Mouse (Mus musculus): ENCODE measurements around the gene B9d2. TPM values are rescaled to one million over a fixed set of nuclear protein-coding genes. Genes with fewer than 3 reads are reported as not detected.
A peak's percentile ranks its signal among the peaks of the same experiment; 100 is the strongest.

B9d2 gene
- polyA plus RNA-seq (2015; fragmentation: Nextera tagmentation; extraction: Ambion mirVana), result 24.5 and 30.9 TPM in 2 replicates

DNA sequence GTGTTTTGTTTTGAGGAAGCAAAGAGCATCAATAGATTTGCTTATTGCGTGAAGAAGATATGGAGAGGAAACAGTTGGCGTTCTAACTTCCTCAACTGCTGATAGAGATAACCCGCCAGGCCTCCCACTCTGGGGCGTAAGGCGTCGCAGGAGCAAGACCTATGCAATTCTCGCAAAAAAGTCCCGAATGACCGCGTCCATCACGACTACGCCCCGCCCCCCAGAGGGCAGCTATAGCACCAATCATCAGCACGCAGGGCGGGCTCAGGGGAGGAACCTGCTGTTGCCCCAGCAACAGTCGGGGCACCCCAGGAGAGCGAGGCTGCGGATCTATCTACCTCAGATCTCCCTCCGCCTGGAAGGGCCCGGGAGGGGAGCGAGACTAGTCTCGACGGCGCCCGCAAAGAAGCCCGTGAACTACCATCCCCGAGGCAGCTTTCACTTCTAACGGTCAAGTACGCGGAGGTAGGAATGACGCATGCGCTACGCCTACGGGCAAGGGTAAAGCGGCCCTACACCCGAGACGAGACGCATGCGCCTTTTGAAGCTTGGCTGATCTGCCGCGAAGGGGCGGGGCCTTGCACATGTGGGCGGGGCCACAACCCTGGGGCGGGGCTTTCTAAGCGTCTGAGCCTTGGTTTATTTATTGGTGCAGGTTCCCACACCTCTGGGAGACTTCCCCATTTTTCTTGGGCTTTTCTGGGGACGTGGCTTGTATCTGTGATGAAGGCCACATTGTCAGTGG lies at the start of gene B9d2:
Gene B9d2, plus strand, starts transcription at position 267 of the 745 bp plus-strand sequence.
- no peaks in the 10 kb centered on the region for H3K36me3 ChIP-seq
- peak within 1 kb of the TSS; percentile 66 for H3K4me2 ChIP-seq
- peak within 1 kb of the TSS; percentile 74 for H3K9ac ChIP-seq
- under 1% methylated on average over 46 of the region's 46 CpGs for WGBS
- peak within 1 kb of the TSS; percentile 90 for H3K4me3 ChIP-seq
- ATAC-seq (replicated peaks; ENCODE audit: insufficient number of reproducible peaks, insufficient read depth, low FRiP score, low read depth), result peak; percentile 96
- peak within 1 kb of the TSS; percentile 96 for H3K27ac ChIP-seq
- no peaks in the 10 kb centered on the region for H3K9me3 ChIP-seq (replicated peaks)
- peaks cover 31% of the 10 kb centered on the region for H3K4me1 ChIP-seq (replicated peaks)
- H3K27me3 ChIP-seq, result peaks cover under 1% of the 10 kb centered on the region

DNA sequence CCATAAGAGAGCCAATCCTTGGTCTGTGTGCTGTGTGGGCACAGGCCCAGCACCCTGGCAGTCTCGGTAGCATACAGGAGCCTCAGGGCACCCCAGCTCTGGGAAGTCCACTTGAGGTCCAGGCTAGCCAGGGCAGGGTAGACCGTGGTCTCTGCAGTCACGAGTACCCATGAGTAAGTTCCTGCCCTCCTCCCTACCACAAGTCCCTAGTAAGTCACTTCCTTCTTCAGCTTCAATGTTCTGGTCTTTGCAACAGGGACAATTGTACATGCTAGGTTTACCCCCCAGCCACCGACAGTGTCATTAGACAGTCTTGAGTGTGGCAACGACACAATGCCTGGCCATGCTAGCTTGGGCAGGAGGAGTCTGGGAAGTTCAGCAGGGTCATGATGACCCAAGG lies 47.9 kb upstream of the B9d2 start:
- Histone ChIP-seq H3K4me3 (no peak overlapping the region), H3K4me1 (replicated peaks) (peaks cover 21% of the 10 kb centered on the region), H3K4me2 (no peak overlapping the region), H3K9me3 (replicated peaks) (no peaks in the 10 kb centered on the region), H3K9ac (no peak overlapping the region), H3K27ac (no peak overlapping the region), H3K27me3 (no peaks in the 10 kb centered on the region), H3K36me3 (peaks cover 7% of the 10 kb centered on the region; the same call in 1 of the 2 replicates)
- 82% methylated on average over 5 of the region's 5 CpGs for WGBS
- ATAC-seq (replicated peaks; ENCODE audit: insufficient number of reproducible peaks, insufficient read depth, low FRiP score, low read depth), result no peak

DNA sequence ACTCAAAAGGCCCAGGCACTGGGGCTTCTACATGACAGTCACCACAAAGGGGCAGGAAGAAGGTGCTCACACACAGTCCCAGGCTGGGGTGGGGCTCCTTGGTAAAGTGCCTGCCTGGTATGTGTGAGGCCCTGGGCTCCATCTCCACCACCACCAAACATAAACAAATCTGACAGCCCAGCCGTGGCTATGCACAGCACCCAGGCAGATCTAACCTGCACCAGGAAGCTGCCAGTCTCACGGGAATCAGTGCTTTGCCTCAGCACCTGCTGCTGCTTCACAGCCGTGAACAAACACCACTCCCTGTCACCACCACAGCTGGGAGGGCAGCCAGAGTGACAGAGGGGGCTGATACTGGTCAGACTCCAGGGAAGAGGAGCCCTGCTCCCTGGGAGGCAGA lies 44.2 kb upstream of the B9d2 start:
- H3K4me1 ChIP-seq (replicated peaks), result peaks cover 12% of the 10 kb centered on the region
- H3K4me3 ChIP-seq, result no peak overlapping the region
- no peaks in the 10 kb centered on the region for H3K27me3 ChIP-seq
- no peak for ATAC-seq (replicated peaks; ENCODE audit: insufficient number of reproducible peaks, insufficient read depth, low FRiP score, low read depth)
- 23% methylated on average over 3 of the region's 3 CpGs for WGBS
- no peak overlapping the region for H3K9ac ChIP-seq
- H3K36me3 ChIP-seq, result peaks cover 3% of the 10 kb centered on the region; the same call in 1 of the 2 replicates
- no peaks in the 10 kb centered on the region for H3K9me3 ChIP-seq (replicated peaks)
- H3K27ac ChIP-seq, result no peak overlapping the region
- H3K4me2 ChIP-seq, result no peak overlapping the region

DNA sequence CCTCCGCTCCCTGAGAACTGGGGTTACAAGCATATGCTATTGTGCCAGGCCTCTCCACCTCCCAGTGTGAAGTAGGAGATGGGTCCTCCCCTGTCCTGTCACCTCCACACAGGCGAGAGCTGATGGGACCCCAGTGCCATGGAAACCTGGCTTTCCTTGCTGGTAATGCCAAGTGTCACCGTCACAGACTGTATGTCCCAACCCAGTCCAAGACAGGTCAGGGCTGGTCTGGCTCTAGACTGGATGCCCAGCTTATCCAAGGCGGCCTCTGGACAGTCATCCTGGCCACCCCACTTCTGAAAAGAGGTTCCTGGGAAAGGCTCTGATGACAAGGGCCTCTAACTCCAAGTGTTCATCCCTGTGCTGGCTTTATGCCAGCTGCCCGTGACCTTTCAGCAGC lies 43.5 kb upstream of the B9d2 start:
- Histone ChIP-seq H3K4me3 (no peak overlapping the region), H3K4me1 (replicated peaks) (peaks cover 12% of the 10 kb centered on the region), H3K9me3 (replicated peaks) (no peaks in the 10 kb centered on the region), H3K4me2 (no peak overlapping the region), H3K9ac (no peak overlapping the region), H3K27ac (no peak overlapping the region), H3K36me3 (peaks cover 3% of the 10 kb centered on the region; the same call in 1 of the 2 replicates), H3K27me3 (no peaks in the 10 kb centered on the region)
- no peak for ATAC-seq (replicated peaks; ENCODE audit: insufficient number of reproducible peaks, insufficient read depth, low FRiP score, low read depth)
- WGBS, result 78% methylated on average over 5 of the region's 5 CpGs

DNA sequence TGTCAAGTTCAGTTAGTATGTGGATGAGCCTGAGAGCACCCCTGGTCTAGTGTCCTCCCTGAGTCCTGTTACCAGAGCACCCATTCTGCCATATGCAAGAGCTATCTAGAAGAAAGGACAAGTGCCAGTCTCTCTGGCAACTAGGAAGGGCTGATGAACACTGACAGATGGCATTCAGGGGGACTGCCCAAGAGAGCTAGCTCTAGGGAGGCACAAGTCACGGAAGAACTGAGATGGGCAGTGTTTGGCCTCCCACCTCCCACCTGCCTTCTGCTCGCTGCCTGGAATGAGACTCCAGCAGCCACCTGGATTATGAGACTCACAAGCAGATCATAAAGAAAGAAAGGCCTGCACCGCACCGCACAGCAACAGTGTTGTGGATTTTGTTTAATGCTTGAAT lies 40.8 kb upstream of the B9d2 start:
- H3K27me3 ChIP-seq, result no peaks in the 10 kb centered on the region
- no peak overlapping the region for H3K4me3 ChIP-seq
- 0 out of 2 replicates have a peak, but pooled peaks cover 3% of the 10 kb centered on the region for H3K36me3 ChIP-seq
- no peak for ATAC-seq (replicated peaks; ENCODE audit: insufficient number of reproducible peaks, insufficient read depth, low FRiP score, low read depth)
- no peaks in the 10 kb centered on the region for H3K9me3 ChIP-seq (replicated peaks)
- H3K9ac ChIP-seq, result no peak overlapping the region
- no peak overlapping the region for H3K27ac ChIP-seq
- H3K4me1 ChIP-seq (replicated peaks), result peaks cover 16% of the 10 kb centered on the region
- whole genome bisulfite sequencing, result 90% methylated on average over 4 of the region's 4 CpGs
- H3K4me2 ChIP-seq, result no peak overlapping the region

DNA sequence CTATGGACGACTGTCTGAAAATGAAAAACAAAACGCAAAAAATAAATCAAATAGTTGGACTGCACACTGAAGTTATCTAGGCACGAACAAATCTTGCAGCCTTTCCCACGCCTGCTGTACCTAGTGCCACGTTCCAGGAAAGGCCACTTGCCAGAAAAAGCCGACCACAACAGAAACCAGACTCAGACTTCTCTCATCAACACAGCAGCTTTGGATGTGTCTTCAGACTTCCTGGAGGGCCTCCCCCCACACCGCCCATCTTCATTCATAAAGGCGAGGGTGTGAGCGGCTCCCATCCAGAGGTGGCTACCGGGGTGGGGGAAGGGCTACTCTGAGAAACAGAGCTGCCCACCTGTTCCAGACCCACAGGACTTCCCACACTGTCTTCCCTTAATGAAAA lies 36.4 kb upstream of the B9d2 start:
- H3K27me3 ChIP-seq, result no peaks in the 10 kb centered on the region
- no peak overlapping the region for H3K27ac ChIP-seq
- no peak overlapping the region for H3K9ac ChIP-seq
- H3K9me3 ChIP-seq (replicated peaks), result no peaks in the 10 kb centered on the region
- H3K36me3 ChIP-seq, result 0 out of 2 replicates have a peak, but pooled peaks cover 3% of the 10 kb centered on the region
- 52% methylated on average over 10 of the region's 10 CpGs for WGBS
- peaks cover 4% of the 10 kb centered on the region for H3K4me1 ChIP-seq (replicated peaks)
- no peak overlapping the region for H3K4me3 ChIP-seq
- ATAC-seq (replicated peaks; ENCODE audit: insufficient number of reproducible peaks, insufficient read depth, low FRiP score, low read depth), result no peak
- H3K4me2 ChIP-seq, result no peak overlapping the region

DNA sequence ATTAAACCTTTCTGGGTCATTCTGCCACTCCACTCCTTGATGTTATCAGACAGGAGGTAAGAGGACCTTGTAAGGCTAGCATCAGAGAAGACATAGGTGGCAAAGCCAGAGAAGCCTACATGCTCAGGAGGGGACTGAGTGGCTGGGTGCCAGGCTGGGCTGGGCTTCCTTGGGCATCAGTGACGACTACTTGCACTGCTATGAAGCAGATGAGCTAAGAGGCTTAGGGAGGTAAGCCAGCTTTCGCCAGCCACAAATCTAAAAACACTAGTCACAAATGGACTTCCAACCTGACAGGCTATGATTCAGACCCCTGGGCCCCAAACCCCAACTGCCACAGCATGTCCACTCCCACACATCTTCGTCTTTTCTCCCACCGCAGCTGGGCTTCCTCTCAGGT lies 35.9 kb upstream of the B9d2 start:
- 0 out of 2 replicates have a peak, but pooled peaks cover 3% of the 10 kb centered on the region for H3K36me3 ChIP-seq
- peaks cover 4% of the 10 kb centered on the region for H3K4me1 ChIP-seq (replicated peaks)
- H3K9me3 ChIP-seq (replicated peaks), result no peaks in the 10 kb centered on the region
- no peak overlapping the region for H3K9ac ChIP-seq
- no peak overlapping the region for H3K27ac ChIP-seq
- ATAC-seq (replicated peaks; ENCODE audit: insufficient number of reproducible peaks, insufficient read depth, low FRiP score, low read depth), result no peak
- no peak overlapping the region for H3K4me3 ChIP-seq
- H3K27me3 ChIP-seq, result no peaks in the 10 kb centered on the region
- no peak overlapping the region for H3K4me2 ChIP-seq
- WGBS, result 68% methylated on average over 4 of the region's 4 CpGs

DNA sequence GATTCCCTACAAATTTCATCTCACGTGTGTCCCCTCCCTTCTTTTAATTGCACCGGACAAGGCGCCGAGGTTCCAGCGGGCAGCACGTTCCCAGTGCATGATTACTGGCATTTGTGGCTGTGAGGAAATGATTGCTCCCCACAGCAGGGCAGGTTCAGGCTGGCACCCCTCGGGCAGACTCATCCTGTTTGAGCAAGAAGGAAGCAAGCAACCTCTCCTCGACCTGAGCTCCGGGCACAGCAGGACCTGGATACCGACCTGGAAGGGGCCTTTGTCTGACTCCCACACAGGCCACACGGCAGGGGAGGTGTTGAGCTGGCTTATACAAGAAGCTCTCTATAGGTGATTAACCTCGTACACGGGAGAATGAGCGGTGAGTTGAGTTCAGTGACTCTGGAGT lies 35.5 kb upstream of the B9d2 start:
- H3K27me3 ChIP-seq, result no peaks in the 10 kb centered on the region
- no peak overlapping the region for H3K4me3 ChIP-seq
- H3K9me3 ChIP-seq (replicated peaks), result no peaks in the 10 kb centered on the region
- no peak overlapping the region for H3K27ac ChIP-seq
- ATAC-seq (replicated peaks; ENCODE audit: insufficient number of reproducible peaks, insufficient read depth, low FRiP score, low read depth), result no peak
- H3K36me3 ChIP-seq, result 0 out of 2 replicates have a peak, but pooled peaks cover 3% of the 10 kb centered on the region
- peaks cover 4% of the 10 kb centered on the region for H3K4me1 ChIP-seq (replicated peaks)
- H3K4me2 ChIP-seq, result no peak overlapping the region
- WGBS, result 66% methylated on average over 14 of the region's 14 CpGs
- H3K9ac ChIP-seq, result no peak overlapping the region

DNA sequence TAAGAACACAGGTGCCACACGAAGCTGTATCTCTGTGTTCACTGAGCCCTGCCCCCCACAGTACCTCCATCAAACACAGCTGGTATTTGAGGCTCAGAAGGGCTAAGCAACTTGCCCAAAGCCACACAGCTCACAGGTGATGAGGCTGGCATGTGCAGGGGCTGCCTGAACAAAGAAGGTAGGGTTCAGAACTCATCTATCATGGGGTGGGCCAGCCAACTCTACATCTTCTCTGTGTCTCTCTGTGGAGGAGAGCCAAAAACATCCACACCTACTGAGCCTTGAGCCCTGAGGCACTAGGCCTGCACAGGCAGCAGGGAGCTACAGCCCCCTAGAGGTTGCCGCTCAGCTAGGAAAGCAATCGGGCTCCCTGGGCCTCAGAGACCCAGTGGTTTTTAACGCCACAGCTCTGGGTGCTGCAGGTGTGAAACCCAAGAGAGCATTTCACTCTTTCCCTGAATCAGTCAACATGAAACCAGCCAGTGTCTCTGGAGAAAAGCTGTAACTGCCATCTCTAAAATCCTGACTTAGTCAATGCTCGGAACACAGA lies 32.9 kb upstream of the B9d2 start:
- 41% methylated on average over 5 of the region's 5 CpGs for WGBS

DNA sequence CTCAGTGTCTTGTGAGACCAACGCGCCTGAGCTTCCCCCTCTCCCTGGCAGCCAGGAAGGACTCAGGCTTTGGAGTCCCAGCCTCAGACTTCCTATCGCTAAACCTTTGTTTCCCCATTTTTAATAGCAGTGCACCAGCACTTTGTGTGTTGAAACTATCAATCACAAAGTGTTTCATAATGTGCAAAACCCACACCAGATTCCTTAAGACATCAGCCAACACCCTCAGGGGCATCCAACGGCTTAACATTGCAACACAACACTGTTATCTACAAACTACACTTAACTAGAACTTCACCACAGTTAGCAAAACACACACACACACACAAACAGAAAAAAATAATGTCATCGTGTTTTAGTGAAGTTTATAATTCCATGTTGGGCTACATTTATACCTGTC lies 30.7 kb upstream of the B9d2 start:
- 68% methylated on average over 5 of the region's 5 CpGs for WGBS
- H3K9ac ChIP-seq, result no peak overlapping the region
- H3K4me1 ChIP-seq (replicated peaks), result no peaks in the 10 kb centered on the region
- H3K36me3 ChIP-seq, result 0 out of 2 replicates have a peak, but pooled peaks cover 3% of the 10 kb centered on the region
- ATAC-seq (replicated peaks; ENCODE audit: insufficient number of reproducible peaks, insufficient read depth, low FRiP score, low read depth), result no peak
- no peaks in the 10 kb centered on the region for H3K9me3 ChIP-seq (replicated peaks)
- no peak overlapping the region for H3K27ac ChIP-seq
- H3K4me2 ChIP-seq, result no peak overlapping the region
- H3K27me3 ChIP-seq, result no peaks in the 10 kb centered on the region
- H3K4me3 ChIP-seq, result no peak overlapping the region

More for the DNA sequence above, 32.9 kb upstream of the B9d2 start:
- Histone ChIP-seq H3K4me2 (no peak overlapping the region), H3K27me3 (no peaks in the 10 kb centered on the region), H3K27ac (no peak overlapping the region), H3K4me3 (no peak overlapping the region), H3K9me3 (replicated peaks) (no peaks in the 10 kb centered on the region), H3K9ac (no peak overlapping the region), H3K4me1 (replicated peaks) (peaks cover 4% of the 10 kb centered on the region), H3K36me3 (no peaks in the 10 kb centered on the region)
- no peak; the same call in 1 of the 2 replicates for ATAC-seq (replicated peaks; ENCODE audit: insufficient number of reproducible peaks, insufficient read depth, low FRiP score, low read depth)

DNA sequence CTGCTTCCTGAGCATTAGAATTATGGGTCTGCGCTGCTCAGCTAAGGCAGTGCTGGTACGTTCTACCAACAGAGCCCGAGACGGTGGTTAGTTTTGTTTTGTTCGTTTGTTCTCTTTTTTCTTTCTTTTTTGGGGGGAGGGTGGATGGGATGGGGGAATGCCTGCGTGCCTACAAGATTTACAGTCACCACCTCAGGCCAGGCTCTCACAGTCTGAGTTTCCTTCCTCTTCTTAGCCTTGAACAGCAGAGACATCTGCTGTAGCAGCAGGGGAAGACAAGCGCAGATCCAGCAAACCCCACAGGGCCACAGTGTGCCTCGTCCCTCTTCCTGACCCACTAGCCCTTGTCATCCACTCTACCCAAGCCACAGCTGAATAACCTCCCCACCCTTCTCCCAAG lies 29.3 kb upstream of the B9d2 start:
- Histone ChIP-seq H3K36me3 (0 out of 2 replicates have a peak, but pooled peaks cover 3% of the 10 kb centered on the region), H3K9ac (no peak overlapping the region), H3K27me3 (no peaks in the 10 kb centered on the region), H3K4me2 (no peak overlapping the region), H3K4me3 (no peak overlapping the region), H3K4me1 (replicated peaks) (no peaks in the 10 kb centered on the region), H3K9me3 (replicated peaks) (no peaks in the 10 kb centered on the region), H3K27ac (no peak overlapping the region)
- ATAC-seq (replicated peaks; ENCODE audit: insufficient number of reproducible peaks, insufficient read depth, low FRiP score, low read depth), result no peak
- 88% methylated on average over 8 of the region's 8 CpGs for WGBS

All from heart, embryonic 15.5 days (tissue).